Mouse (Mus musculus): ENCODE data around the gene Tbl1x. TPM values are rescaled to one million over a fixed set of nuclear protein-coding genes. Genes with fewer than 3 reads are reported as not detected.

The Tbl1x gene
- polyA plus RNA-seq, 1 experiment from 2014 or later = 81.1 TPM

- H3K27me3 ChIP-seq (ENCODE audit: control insufficient read depth, insufficient read depth, low read length) = no peaks in the 10 kb centered on the region
- ATAC-seq (ENCODE audit: insufficient read depth, low FRiP score, low TSS enrichment) (no peak), DNase-seq (ENCODE audit: low spot score) (no peak)
- H3K4me2 ChIP-seq (ENCODE audit: low read depth) = no peak overlapping the region
- WGBS = 73% methylated on average over 3 of the region's 3 CpGs
- no peak overlapping the region for H3K27ac ChIP-seq (ENCODE audit: low read depth, low read length)
- no peaks in the 10 kb centered on the region for H3K9me3 ChIP-seq (ENCODE audit: control insufficient read depth, low read length)
- H3K36me3 ChIP-seq (ENCODE audit: control insufficient read depth, insufficient read depth, low read length) = no peaks in the 10 kb centered on the region
- no peak overlapping the region for H3K9ac ChIP-seq (ENCODE audit: low read length)
- no peaks in the 10 kb centered on the region for H3K4me1 ChIP-seq (ENCODE audit: control insufficient read depth, insufficient read depth, low read length)
- no peak overlapping the region for H3K4me3 ChIP-seq (ENCODE audit: low read depth, low read length)
Measured at GRCm38 (mm10) chrX:77577108-77577507, 66.3 kb downstream of the Tbl1x start.

- Histone ChIP-seq H3K36me3 (ENCODE audit: control insufficient read depth, insufficient read depth, low read length) (no peaks in the 10 kb centered on the region), H3K9ac (ENCODE audit: low read length) (no peak overlapping the region), H3K9me3 (ENCODE audit: control insufficient read depth, low read length) (no peaks in the 10 kb centered on the region), H3K4me1 (ENCODE audit: control insufficient read depth, insufficient read depth, low read length) (no peaks in the 10 kb centered on the region), H3K4me2 (ENCODE audit: low read depth) (no peak overlapping the region), H3K27me3 (ENCODE audit: control insufficient read depth, insufficient read depth, low read length) (no peaks in the 10 kb centered on the region), H3K4me3 (ENCODE audit: low read depth, low read length) (no peak overlapping the region), H3K27ac (ENCODE audit: low read depth, low read length) (no peak overlapping the region)
- ATAC-seq (ENCODE audit: insufficient read depth, low FRiP score, low TSS enrichment) (no peak), DNase-seq (ENCODE audit: low spot score) (no peak)
- WGBS = 61% methylated on average over 1 of the region's 1 CpGs
Measured at GRCm38 (mm10) chrX:77578172-77578571, 67.4 kb downstream of the Tbl1x start.

DNA sequence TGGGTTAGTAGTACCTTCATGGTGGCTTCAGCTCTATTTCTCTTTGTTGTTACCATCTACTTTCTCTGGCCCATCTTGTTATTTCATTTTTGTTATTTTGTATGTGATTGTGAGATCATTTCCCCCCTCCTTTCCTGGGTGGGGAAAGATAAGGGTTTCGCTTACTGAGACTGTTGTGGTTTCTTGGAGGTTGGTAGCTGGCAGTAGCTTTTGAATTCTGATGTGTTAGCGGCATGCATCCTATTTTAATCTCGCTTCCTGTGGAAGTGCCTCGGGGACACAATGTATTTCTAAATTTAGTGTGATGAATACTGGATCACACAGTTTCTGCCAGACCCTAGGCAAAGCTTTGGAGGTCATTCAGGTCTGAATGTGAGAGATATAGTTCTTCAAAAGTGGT lies 69.2 kb downstream of the Tbl1x start:
- 81% methylated on average over 4 of the region's 4 CpGs for WGBS
- Histone ChIP-seq H3K27me3 (ENCODE audit: control insufficient read depth, insufficient read depth, low read length) (no peaks in the 10 kb centered on the region), H3K36me3 (ENCODE audit: control insufficient read depth, insufficient read depth, low read length) (no peaks in the 10 kb centered on the region), H3K4me1 (ENCODE audit: control insufficient read depth, insufficient read depth, low read length) (no peaks in the 10 kb centered on the region), H3K4me2 (ENCODE audit: low read depth) (no peak overlapping the region), H3K9me3 (ENCODE audit: control insufficient read depth, low read length) (no peaks in the 10 kb centered on the region), H3K27ac (ENCODE audit: low read depth, low read length) (no peak overlapping the region), H3K4me3 (ENCODE audit: low read depth, low read length) (no peak overlapping the region), H3K9ac (ENCODE audit: low read length) (no peak overlapping the region)
- DNase-seq (ENCODE audit: low spot score) = no peak
- no peak for ATAC-seq (ENCODE audit: insufficient read depth, low FRiP score, low TSS enrichment)

DNA sequence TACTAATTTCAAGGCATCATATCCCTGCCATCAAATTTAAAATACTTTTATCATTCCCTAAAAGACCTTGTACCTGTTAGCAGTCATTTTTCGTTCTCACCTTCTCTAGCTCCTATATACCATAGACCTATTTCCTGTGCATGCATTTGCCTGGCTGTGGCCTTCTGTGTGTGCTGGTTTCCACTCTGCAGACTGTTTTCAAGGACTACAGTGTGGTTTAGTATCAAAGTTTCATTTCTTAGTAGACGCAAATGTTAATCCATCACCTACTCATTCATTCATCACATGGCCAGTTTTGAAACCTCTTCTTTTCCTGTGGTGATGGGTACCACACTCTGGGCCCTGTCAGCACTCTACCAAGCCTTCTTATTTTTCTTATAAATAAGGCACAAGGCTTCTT lies 75.2 kb downstream of the Tbl1x start:
- ATAC-seq (ENCODE audit: insufficient read depth, low FRiP score, low TSS enrichment) (no peak), DNase-seq (ENCODE audit: low spot score) (no peak)
- Histone ChIP-seq H3K27ac (ENCODE audit: low read depth, low read length) (no peak overlapping the region), H3K36me3 (ENCODE audit: control insufficient read depth, insufficient read depth, low read length) (no peaks in the 10 kb centered on the region), H3K4me2 (ENCODE audit: low read depth) (no peak overlapping the region), H3K4me3 (ENCODE audit: low read depth, low read length) (no peak overlapping the region), H3K9ac (ENCODE audit: low read length) (no peak overlapping the region), H3K9me3 (ENCODE audit: control insufficient read depth, low read length) (no peaks in the 10 kb centered on the region), H3K27me3 (ENCODE audit: control insufficient read depth, insufficient read depth, low read length) (no peaks in the 10 kb centered on the region), H3K4me1 (ENCODE audit: control insufficient read depth, insufficient read depth, low read length) (no peaks in the 10 kb centered on the region)
- WGBS = 88% methylated on average over 2 of the region's 2 CpGs

DNA sequence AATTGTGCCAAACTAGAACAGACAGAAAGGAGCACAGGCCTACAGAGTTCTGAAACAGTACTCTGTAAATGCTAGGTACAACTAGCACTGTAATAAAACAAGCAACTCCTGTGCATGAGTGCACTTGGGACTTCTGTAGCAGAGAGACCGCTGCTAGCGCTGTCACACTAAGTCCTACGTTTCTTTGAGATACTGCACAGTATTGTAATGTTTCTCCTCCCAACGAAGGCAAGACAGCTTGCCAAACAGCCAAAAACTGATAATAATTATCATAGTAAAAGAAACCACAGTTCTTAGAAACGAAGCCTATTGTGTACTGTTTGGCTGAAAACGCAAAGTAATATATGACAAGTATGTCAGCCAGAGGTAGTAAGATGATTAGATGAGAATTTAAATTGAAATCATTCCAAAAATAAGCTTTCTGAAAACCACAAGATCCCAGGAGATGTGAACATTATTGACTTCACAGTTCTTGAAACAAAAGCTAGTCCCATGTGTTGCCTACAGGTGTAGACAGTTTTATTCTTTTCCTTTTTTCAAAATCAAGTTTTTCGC lies 83.9 kb downstream of the Tbl1x start:
- Histone ChIP-seq H3K36me3 (ENCODE audit: control insufficient read depth, insufficient read depth, low read length) (no peaks in the 10 kb centered on the region), H3K4me1 (ENCODE audit: control insufficient read depth, insufficient read depth, low read length) (no peaks in the 10 kb centered on the region), H3K9ac (ENCODE audit: low read length) (no peak overlapping the region), H3K27ac (ENCODE audit: low read depth, low read length) (no peak overlapping the region), H3K4me3 (ENCODE audit: low read depth, low read length) (no peak overlapping the region), H3K4me2 (ENCODE audit: low read depth) (no peak overlapping the region), H3K27me3 (ENCODE audit: control insufficient read depth, insufficient read depth, low read length) (no peaks in the 10 kb centered on the region), H3K9me3 (ENCODE audit: control insufficient read depth, low read length) (no peaks in the 10 kb centered on the region)
- no peak for DNase-seq (ENCODE audit: low spot score)
- ATAC-seq (ENCODE audit: insufficient read depth, low FRiP score, low TSS enrichment) = no peak
- WGBS = 92% methylated on average over 7 of the region's 7 CpGs

DNA sequence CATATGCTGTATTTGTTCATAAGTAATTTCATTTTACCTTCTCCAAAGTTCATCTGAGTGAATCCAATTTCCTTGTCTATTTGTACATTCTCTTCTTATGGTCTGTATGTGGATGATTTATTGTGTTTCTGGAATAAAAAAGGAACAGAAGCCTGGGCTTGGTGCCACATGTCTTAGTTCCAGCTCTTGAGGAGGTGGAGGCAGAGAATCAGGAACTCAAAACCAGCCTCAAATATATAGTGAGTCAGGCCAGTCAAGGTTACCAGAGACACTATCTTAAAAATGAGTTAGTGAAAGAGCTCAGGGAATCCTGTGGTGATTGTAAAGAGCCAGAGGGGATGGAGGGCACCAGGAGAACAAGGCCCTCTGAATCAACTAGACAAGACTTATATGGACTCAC lies 86.9 kb downstream of the Tbl1x start:
- Histone ChIP-seq H3K27ac (ENCODE audit: low read depth, low read length) (no peak overlapping the region), H3K36me3 (ENCODE audit: control insufficient read depth, insufficient read depth, low read length) (no peaks in the 10 kb centered on the region), H3K4me1 (ENCODE audit: control insufficient read depth, insufficient read depth, low read length) (no peaks in the 10 kb centered on the region), H3K4me2 (ENCODE audit: low read depth) (no peak overlapping the region), H3K9me3 (ENCODE audit: control insufficient read depth, low read length) (no peaks in the 10 kb centered on the region), H3K27me3 (ENCODE audit: control insufficient read depth, insufficient read depth, low read length) (no peaks in the 10 kb centered on the region), H3K4me3 (ENCODE audit: low read depth, low read length) (no peak overlapping the region), H3K9ac (ENCODE audit: low read length) (no peak overlapping the region)
- ATAC-seq (ENCODE audit: insufficient read depth, low FRiP score, low TSS enrichment) = no peak
- DNase-seq (ENCODE audit: low spot score) = no peak

DNA sequence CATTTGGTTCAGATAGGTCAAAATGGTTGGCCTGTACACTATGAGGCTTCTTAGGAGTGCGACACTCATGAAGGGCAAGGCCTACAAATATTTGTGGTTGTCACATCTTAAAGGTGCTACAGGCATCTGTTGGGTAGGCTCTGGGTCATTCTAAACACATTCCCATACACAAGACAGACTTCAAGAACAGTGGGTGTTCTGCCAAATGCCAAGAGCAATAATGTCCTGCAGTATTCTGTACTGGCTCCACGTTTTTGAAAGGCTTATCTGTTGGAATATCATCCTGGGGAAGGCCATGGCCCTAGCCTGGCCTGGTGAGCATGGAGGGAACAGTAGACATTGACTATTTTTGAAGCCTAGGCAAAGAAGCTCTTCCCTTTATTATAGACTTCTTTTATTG lies 87.9 kb downstream of the Tbl1x start:
- no peaks in the 10 kb centered on the region for H3K4me1 ChIP-seq (ENCODE audit: control insufficient read depth, insufficient read depth, low read length)

DNA sequence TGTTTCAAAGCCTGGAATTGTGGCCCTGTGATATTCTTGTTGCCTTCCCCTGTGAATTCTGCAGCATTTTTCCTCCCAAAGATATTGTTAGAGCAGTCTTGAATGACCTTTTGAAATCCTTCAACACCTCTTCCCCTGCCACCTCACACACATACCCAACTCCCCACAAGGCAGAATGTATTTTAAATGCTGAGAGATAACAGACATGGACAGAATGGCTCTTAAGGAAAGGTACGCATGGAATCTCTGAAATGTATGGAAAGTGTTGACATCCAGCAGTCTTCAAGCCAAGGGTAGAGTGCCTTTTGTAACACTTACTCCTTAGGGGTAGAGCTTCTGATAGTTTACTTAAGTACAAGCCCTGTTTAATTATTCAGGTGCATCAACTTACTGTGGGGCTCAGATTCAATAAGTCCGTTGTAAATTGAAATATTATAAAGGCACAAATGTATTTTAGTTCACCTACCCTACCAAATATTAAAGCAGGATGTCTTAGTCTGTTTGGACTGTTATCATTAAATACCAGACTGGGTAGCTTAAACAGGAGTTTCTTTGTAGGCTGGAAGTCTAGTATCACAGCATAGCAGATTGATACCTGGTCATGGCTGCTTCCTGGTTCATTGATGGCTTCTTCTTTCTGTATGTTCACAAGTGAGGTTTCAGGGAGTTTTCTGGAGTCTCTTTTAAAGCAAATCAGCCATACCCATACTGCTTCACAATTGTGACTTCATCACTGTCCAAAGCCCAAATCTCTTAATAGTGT lies 92.9 kb downstream of the Tbl1x start:
- H3K9me3 ChIP-seq (ENCODE audit: control insufficient read depth, low read length) = no peaks in the 10 kb centered on the region
- H3K4me1 ChIP-seq (ENCODE audit: control insufficient read depth, insufficient read depth, low read length) = no peaks in the 10 kb centered on the region
- ATAC-seq (ENCODE audit: insufficient read depth, low FRiP score, low TSS enrichment) = no peak
- H3K36me3 ChIP-seq (ENCODE audit: control insufficient read depth, insufficient read depth, low read length) = no peaks in the 10 kb centered on the region
- 87% methylated on average over 2 of the region's 2 CpGs for WGBS
- no peaks in the 10 kb centered on the region for H3K27me3 ChIP-seq (ENCODE audit: control insufficient read depth, insufficient read depth, low read length)
- H3K27ac ChIP-seq (ENCODE audit: low read depth, low read length) = no peak overlapping the region
- no peak overlapping the region for H3K4me2 ChIP-seq (ENCODE audit: low read depth)
- no peak overlapping the region for H3K9ac ChIP-seq (ENCODE audit: low read length)
- DNase-seq (ENCODE audit: low spot score) = no peak
- H3K4me3 ChIP-seq (ENCODE audit: low read depth, low read length) = no peak overlapping the region

More for the DNA sequence above, 87.9 kb downstream of the Tbl1x start:
- H3K9ac ChIP-seq (ENCODE audit: low read length) = no peak overlapping the region
- no peak overlapping the region for H3K27ac ChIP-seq (ENCODE audit: low read depth, low read length)
- no peak overlapping the region for H3K4me3 ChIP-seq (ENCODE audit: low read depth, low read length)
- no peaks in the 10 kb centered on the region for H3K36me3 ChIP-seq (ENCODE audit: control insufficient read depth, insufficient read depth, low read length)
- no peak overlapping the region for H3K4me2 ChIP-seq (ENCODE audit: low read depth)
- H3K27me3 ChIP-seq (ENCODE audit: control insufficient read depth, insufficient read depth, low read length) = no peaks in the 10 kb centered on the region
- 74% methylated on average over 2 of the region's 2 CpGs for WGBS
- DNase-seq (ENCODE audit: low spot score) (no peak), ATAC-seq (ENCODE audit: insufficient read depth, low FRiP score, low TSS enrichment) (no peak)
- no peaks in the 10 kb centered on the region for H3K9me3 ChIP-seq (ENCODE audit: control insufficient read depth, low read length)

- Histone ChIP-seq H3K4me1 (ENCODE audit: control insufficient read depth, insufficient read depth, low read length) (no peaks in the 10 kb centered on the region), H3K9me3 (ENCODE audit: control insufficient read depth, low read length) (no peaks in the 10 kb centered on the region), H3K27ac (ENCODE audit: low read depth, low read length) (no peak overlapping the region), H3K36me3 (ENCODE audit: control insufficient read depth, insufficient read depth, low read length) (no peaks in the 10 kb centered on the region), H3K4me3 (ENCODE audit: low read depth, low read length) (no peak overlapping the region), H3K27me3 (ENCODE audit: control insufficient read depth, insufficient read depth, low read length) (no peaks in the 10 kb centered on the region), H3K4me2 (ENCODE audit: low read depth) (no peak overlapping the region), H3K9ac (ENCODE audit: low read length) (no peak overlapping the region)
- WGBS = 57% methylated on average over 1 of the region's 1 CpGs
- no peak for ATAC-seq (ENCODE audit: insufficient read depth, low FRiP score, low TSS enrichment)
- no peak for DNase-seq (ENCODE audit: low spot score)
Measured at GRCm38 (mm10) chrX:77607488-77607887, 96.7 kb downstream of the Tbl1x start.
